Mouse (Mus musculus) liver, embryonic 14.5 days (tissue): Measurements from ENCODE around the gene Trim47.

Experiments
- CTCF ChIP-seq: IDR thresholded peaks from 2 replicates; pipeline ENCODE4 v1.5.1; 2016; ENCODE audit warnings: antibody characterized with exemption, low read depth, control low read depth
- EP300 ChIP-seq: IDR thresholded peaks from 2 replicates; pipeline ENCODE4 v1.6.1; 2016; ENCODE audit warnings: antibody characterized with exemption, low read depth

DNA sequence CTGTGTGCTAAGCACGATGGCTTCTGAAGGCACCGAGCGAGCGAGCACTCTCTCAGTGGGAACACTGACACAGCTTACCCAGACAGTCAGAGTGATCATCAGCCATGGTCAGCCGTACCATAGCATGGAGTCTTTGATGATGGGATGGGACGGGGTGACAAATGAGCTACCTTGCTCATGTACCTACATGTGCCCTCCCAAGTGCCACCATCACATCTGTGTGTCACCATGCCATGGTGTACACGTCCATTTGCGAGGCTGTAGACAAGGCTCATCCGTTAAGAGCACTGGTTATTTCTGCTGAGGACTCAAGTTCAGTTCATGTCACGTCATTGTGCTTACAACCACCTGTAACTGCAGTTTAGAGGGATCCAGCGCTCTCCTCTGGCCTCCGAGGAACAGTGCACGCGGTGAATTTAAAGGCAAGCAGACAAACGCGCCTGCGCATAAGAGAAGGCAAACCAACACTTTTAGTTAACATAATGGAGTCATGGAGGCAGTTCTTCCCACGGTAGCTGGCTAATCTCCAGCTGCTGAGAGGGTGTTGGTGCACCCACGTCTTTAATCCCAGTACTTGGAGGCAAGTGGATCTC is 15.3 kb downstream of the Trim47 start:
- TF ChIP-seq CTCF (no peak), EP300 (no peak)
